Mouse (Mus musculus) heart, embryonic 13.5 days (tissue): ENCODE data around the gene Itga7. TPM values are rescaled to one million over a fixed set of nuclear protein-coding genes. Genes with fewer than 3 reads are reported as not detected.

Source experiments
- ATAC-seq: fragments of 200-750 bp; cut with Nextera tagmentation; 2 replicates; pipeline ENCODE4 v1.8.0; 2017; ENCODE audit warnings: moderate TSS enrichment; ENCODE audit not compliant: insufficient number of reproducible peaks, low FRiP score, low TSS enrichment; ENCODE audit errors: extremely low read depth
- H3K27ac ChIP-seq: fragments of 300-500 bp; sonication (generic); replicated peaks from 2 replicates; pipeline ENCODE4 v1.5.1; 2015; ENCODE audit warnings: moderate library complexity, mild to moderate bottlenecking, inconsistent platforms
- H3K27me3 ChIP-seq: fragments of 300-500 bp; sonication (generic); replicated peaks from 2 replicates; pipeline ENCODE4 v1.6.1; 2015; ENCODE audit warnings: mild to moderate bottlenecking, inconsistent platforms
- H3K36me3 ChIP-seq: fragments of 300-500 bp; sonication (generic); 2 replicates; pipeline ENCODE4 v1.6.1; 2015; ENCODE audit warnings: mild to moderate bottlenecking, inconsistent platforms
- H3K4me1 ChIP-seq: fragments of 300-500 bp; sonication (generic); 2 replicates; pipeline ENCODE4 v1.6.1; 2015; ENCODE audit warnings: inconsistent platforms
- H3K4me2 ChIP-seq: fragments of 300-500 bp; sonication (generic); 2 replicates; pipeline ENCODE4 v1.6.1; 2015; ENCODE audit warnings: inconsistent platforms, mild to moderate bottlenecking, moderate library complexity
- H3K4me3 ChIP-seq: fragments of 300-500 bp; sonication (generic); 2 replicates; pipeline ENCODE4 v1.5.1; 2015; ENCODE audit warnings: moderate library complexity, mild to moderate bottlenecking, inconsistent platforms
- H3K9ac ChIP-seq: fragments of 300-500 bp; sonication (generic); 2 replicates; pipeline ENCODE4 v1.6.1; 2015; ENCODE audit warnings: inconsistent platforms, mild to moderate bottlenecking, moderate library complexity
- H3K9me3 ChIP-seq: fragments of 300-500 bp; sonication (generic); 2 replicates; pipeline ENCODE4 v1.6.1; 2016; ENCODE audit warnings: inconsistent platforms
- WGBS: fragments of 180-500 bp; shearing (Covaris S2); methylation state at CpG from one replicate; pipeline ENCODE4 v1.1.7; 2015; ENCODE audit warnings: mixed read lengths; 5-methylcytosine and 5-hydroxymethylcytosine counted together
- polyA plus RNA-seq: library from polyadenylated mRNA; unstranded; fragments of >200 nt; fragmentation: Nextera tagmentation; extraction: Ambion mirVana; gene quantifications from 2 replicates; pipeline ENCODE4 v1.2.1, GENCODE M21; 2015

The Itga7 gene
- polyA plus RNA-seq, 1 experiment from 2014 or later, result 2.9 TPM

- no peak for ATAC-seq
- WGBS, result 11% methylated on average over 5 of the region's 5 CpGs
- Histone ChIP-seq H3K9me3 (no peaks in the 10 kb centered on the region), H3K27ac (peak overlapping the region; percentile 41; the same call in 1 of the 2 replicates), H3K27me3 (no peaks in the 10 kb centered on the region), H3K4me3 (no peak overlapping the region), H3K4me2 (no peak overlapping the region), H3K4me1 (peaks cover 38% of the 10 kb centered on the region), H3K9ac (no peak overlapping the region), H3K36me3 (peaks cover 67% of the 10 kb centered on the region)
Observed at GRCm38 (mm10) chr10:128913219-128913618, 20.4 kb upstream of the Itga7 start.

GRCm38 (mm10) chr10:128913696-128914095 lies 19.9 kb upstream of the Itga7 start:
- Histone ChIP-seq H3K9ac (peak overlapping the region; percentile 28; the same call in 1 of the 2 replicates), H3K4me2 (no peak overlapping the region), H3K9me3 (no peaks in the 10 kb centered on the region), H3K27ac (no peak overlapping the region), H3K36me3 (peaks cover 70% of the 10 kb centered on the region), H3K27me3 (no peaks in the 10 kb centered on the region), H3K4me1 (peaks cover 41% of the 10 kb centered on the region), H3K4me3 (no peak overlapping the region)
- no peak for ATAC-seq
- 84% methylated on average over 12 of the region's 12 CpGs for WGBS

GRCm38 (mm10) chr10:128915550-128915949 lies 18.1 kb upstream of the Itga7 start:
- peaks cover 78% of the 10 kb centered on the region for H3K36me3 ChIP-seq
- H3K27me3 ChIP-seq, result no peaks in the 10 kb centered on the region
- H3K4me3 ChIP-seq, result no peak overlapping the region
- no peak overlapping the region for H3K27ac ChIP-seq
- no peak overlapping the region for H3K4me2 ChIP-seq
- ATAC-seq, result no peak
- 73% methylated on average over 2 of the region's 2 CpGs for WGBS
- peaks cover 47% of the 10 kb centered on the region for H3K4me1 ChIP-seq
- H3K9me3 ChIP-seq, result no peaks in the 10 kb centered on the region
- H3K9ac ChIP-seq, result no peak overlapping the region

GRCm38 (mm10) chr10:128916665-128917064 lies 17.0 kb upstream of the Itga7 start:
- 75% methylated on average over 3 of the region's 3 CpGs for WGBS
- peaks cover 71% of the 10 kb centered on the region for H3K36me3 ChIP-seq

GRCm38 (mm10) chr10:128917400-128917799 lies 16.2 kb upstream of the Itga7 start:
- no peak overlapping the region for H3K27ac ChIP-seq
- no peak overlapping the region for H3K4me2 ChIP-seq
- H3K27me3 ChIP-seq, result no peaks in the 10 kb centered on the region
- H3K36me3 ChIP-seq, result peaks cover 64% of the 10 kb centered on the region
- H3K4me1 ChIP-seq, result peaks cover 48% of the 10 kb centered on the region
- no peaks in the 10 kb centered on the region for H3K9me3 ChIP-seq
- 88% methylated on average over 6 of the region's 6 CpGs for WGBS
- no peak overlapping the region for H3K4me3 ChIP-seq
- no peak for ATAC-seq
- no peak overlapping the region for H3K9ac ChIP-seq

More at GRCm38 (mm10) chr10:128916665-128917064, 17.0 kb upstream of the Itga7 start:
- no peaks in the 10 kb centered on the region for H3K9me3 ChIP-seq
- ATAC-seq, result no peak
- peaks cover 47% of the 10 kb centered on the region for H3K4me1 ChIP-seq
- no peak overlapping the region for H3K9ac ChIP-seq
- H3K27me3 ChIP-seq, result no peaks in the 10 kb centered on the region
- H3K4me3 ChIP-seq, result no peak overlapping the region
- H3K4me2 ChIP-seq, result no peak overlapping the region
- no peak overlapping the region for H3K27ac ChIP-seq

- Histone ChIP-seq H3K9ac (no peak overlapping the region), H3K4me2 (no peak overlapping the region), H3K27ac (0 out of 2 replicates have a peak overlapping the region, but pooled peaks have one; percentile 29), H3K4me3 (no peak overlapping the region), H3K36me3 (peaks cover 57% of the 10 kb centered on the region), H3K27me3 (no peaks in the 10 kb centered on the region), H3K9me3 (no peaks in the 10 kb centered on the region), H3K4me1 (peaks cover 45% of the 10 kb centered on the region)
- WGBS, result 72% methylated on average over 7 of the region's 7 CpGs
- ATAC-seq, result no peak
Observed at GRCm38 (mm10) chr10:128918246-128918645, 15.4 kb upstream of the Itga7 start.

GRCm38 (mm10) chr10:128919203-128919631 lies 14.4 kb upstream of the Itga7 start:
- Histone ChIP-seq H3K27ac (peak overlapping the region; percentile 29), H3K4me3 (no peak overlapping the region), H3K4me1 (peaks cover 47% of the 10 kb centered on the region), H3K36me3 (peaks cover 48% of the 10 kb centered on the region), H3K9ac (peak overlapping the region; percentile 16; the same call in 1 of the 2 replicates), H3K9me3 (no peaks in the 10 kb centered on the region), H3K4me2 (no peak overlapping the region), H3K27me3 (no peaks in the 10 kb centered on the region)
- 26% methylated on average over 6 of the region's 6 CpGs for WGBS
- ATAC-seq, result no peak

GRCm38 (mm10) chr10:128919966-128920365 lies 13.7 kb upstream of the Itga7 start:
- Histone ChIP-seq H3K36me3 (peaks cover 41% of the 10 kb centered on the region), H3K9ac (peak overlapping the region; percentile 16), H3K27me3 (no peaks in the 10 kb centered on the region), H3K4me2 (no peak overlapping the region), H3K4me1 (peaks cover 49% of the 10 kb centered on the region), H3K4me3 (no peak overlapping the region), H3K9me3 (no peaks in the 10 kb centered on the region), H3K27ac (peak overlapping the region; percentile 44)
- 74% methylated on average over 7 of the region's 7 CpGs for WGBS
- ATAC-seq, result no peak

- H3K27me3 ChIP-seq, result no peaks in the 10 kb centered on the region
- peak overlapping the region; percentile 44 for H3K27ac ChIP-seq
- H3K4me2 ChIP-seq, result no peak overlapping the region
- no peak overlapping the region for H3K4me3 ChIP-seq
- peak overlapping the region; percentile 3; the same call in 1 of the 2 replicates for H3K9ac ChIP-seq
- H3K4me1 ChIP-seq, result peaks cover 49% of the 10 kb centered on the region
- peaks cover 34% of the 10 kb centered on the region for H3K36me3 ChIP-seq
- H3K9me3 ChIP-seq, result no peaks in the 10 kb centered on the region
- no peak for ATAC-seq
- WGBS, result 49% methylated on average over 3 of the region's 3 CpGs
Observed at GRCm38 (mm10) chr10:128920736-128921161, 12.9 kb upstream of the Itga7 start.

GRCm38 (mm10) chr10:128921251-128921650 lies 12.4 kb upstream of the Itga7 start:
- Histone ChIP-seq H3K36me3 (peaks cover 31% of the 10 kb centered on the region), H3K27me3 (no peaks in the 10 kb centered on the region), H3K9me3 (no peaks in the 10 kb centered on the region), H3K27ac (peak overlapping the region; percentile 44), H3K4me2 (peak overlapping the region; percentile 70; the same call in 1 of the 2 replicates), H3K9ac (peak overlapping the region; percentile 3; the same call in 1 of the 2 replicates), H3K4me3 (no peak overlapping the region), H3K4me1 (peaks cover 49% of the 10 kb centered on the region)
- no peak for ATAC-seq
- 64% methylated on average over 1 of the region's 1 CpGs for WGBS

GRCm38 (mm10) chr10:128921883-128922821 lies 11.5 kb upstream of the Itga7 start:
- Histone ChIP-seq H3K27me3 (no peaks in the 10 kb centered on the region), H3K9ac (peak overlapping the region; percentile 91), H3K4me2 (peak overlapping the region; percentile 70), H3K36me3 (peaks cover 22% of the 10 kb centered on the region), H3K4me1 (peaks cover 49% of the 10 kb centered on the region), H3K9me3 (no peaks in the 10 kb centered on the region), H3K27ac (peak overlapping the region; percentile 95), H3K4me3 (peak overlapping the region; percentile 91)
- no peak for ATAC-seq
- WGBS, result 71% methylated on average over 16 of the region's 16 CpGs
